Mouse (Mus musculus) monocyte, adult 2 months (primary cell): ENCODE measurements around the gene Sppl2b.

Source experiments
- DNase-seq, 2 experiments: peaks; one replicate each; pipeline ENCODE4 v3.0.0; 2022; ENCODE audit warnings: low spot score in 2 of 2, low read depth in 1 of 2

Sppl2b gene

GRCm38 (mm10) chr10:80917336-80917778 is 62.3 kb downstream of the Sppl2b start:
- DNase-seq = no peak

DNA sequence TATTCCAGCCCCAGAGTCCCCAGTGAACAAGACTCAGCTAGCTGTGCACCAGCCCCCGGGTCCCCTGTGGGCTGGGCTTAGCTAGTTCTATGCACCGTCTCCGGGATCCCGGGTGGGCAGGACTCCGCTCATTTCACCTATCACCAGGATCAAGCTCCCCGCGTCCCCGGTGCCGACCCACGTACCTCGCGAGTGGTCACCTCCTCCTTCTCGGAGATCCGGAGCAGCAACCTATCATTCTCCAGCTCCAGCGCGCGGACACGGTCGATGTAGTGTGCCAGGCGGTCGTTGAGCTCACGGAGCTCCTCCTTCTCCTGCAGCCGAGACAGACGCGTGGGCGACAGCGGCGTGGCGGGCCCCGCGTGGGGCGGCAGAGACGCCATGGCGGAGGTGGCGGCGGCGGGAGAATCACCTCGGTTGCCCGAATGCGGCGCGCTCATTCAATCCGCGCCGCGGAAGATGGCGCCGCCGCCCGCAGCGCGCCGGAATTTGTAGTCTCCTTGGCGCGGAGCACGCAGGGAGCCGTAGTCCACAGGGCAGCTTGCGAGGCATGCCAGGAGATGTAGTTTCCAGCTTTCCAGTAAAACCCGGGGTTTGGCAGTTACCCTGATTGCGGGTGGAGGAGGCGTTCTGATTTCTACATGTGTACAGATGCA is 62.8 kb downstream of the Sppl2b start, which contains the start of gene Lmnb2:
TSS of gene Lmnb2 (minus strand) at position 467 of the 656 bp plus-strand sequence.
- DNase-seq = no peak
